Mouse (Mus musculus) gastrocnemius, postnatal 10 days (tissue): ENCODE results near the gene Notum. TPM values are rescaled to one million over a fixed set of nuclear protein-coding genes. Genes with fewer than 3 reads are reported as not detected.
A peak's percentile ranks its signal among the peaks of the same experiment; 100 is the strongest.

Source experiments
- DNase-seq: peaks from one replicate; pipeline ENCODE4 v3.0.0; 2021; ENCODE audit warnings: mixed read lengths
- microRNA-seq, 2 experiments: library from miRNA; unstranded; fragments of <30 nt; microRNA quantifications; one replicate each; pipeline ENCODE4 v1.2.0; 2021
- total RNA-seq, 2 experiments: library from RNA; stranded (reverse); gene quantifications; 2 replicates each; pipeline ENCODE4 v1.2.3; 2021

The Notum gene
- total RNA-seq, 2 experiments from 2014 or later, result 1.2 TPM; not detected in 1

DNA sequence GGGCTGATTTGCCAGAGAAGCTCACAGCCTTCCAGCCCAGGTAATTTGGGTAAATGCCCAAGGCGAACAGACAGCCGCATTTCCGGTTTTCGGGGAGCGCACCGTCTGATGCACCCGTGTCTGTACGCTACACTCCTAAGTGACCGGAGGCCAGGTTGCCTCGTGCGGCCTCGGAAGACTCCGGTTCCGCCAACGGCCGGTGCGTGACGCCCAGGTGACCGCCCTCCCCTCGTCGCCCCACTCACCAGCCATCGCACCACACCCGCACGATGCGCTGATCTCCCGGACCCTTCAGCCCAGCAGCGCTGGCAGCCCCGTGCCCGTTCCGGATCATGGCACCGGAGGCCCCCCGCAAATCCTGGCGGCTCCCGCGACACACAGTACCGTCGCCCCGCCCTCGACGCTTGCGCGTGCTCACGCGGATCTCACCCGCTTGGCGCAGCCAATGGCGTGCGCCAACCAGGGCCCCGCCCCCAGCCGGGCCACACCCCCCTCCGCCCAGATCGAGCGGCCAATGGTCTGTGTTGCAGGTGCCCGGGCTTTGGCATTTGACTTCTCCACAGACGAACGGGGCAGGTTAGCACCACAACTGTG is 43.4 kb downstream of the Notum start, which contains the start of gene Pcyt2:
Gene Pcyt2, minus strand, starts transcription at position 418 of the 594 bp plus-strand sequence.
- peak; percentile 92 for DNase-seq

GRCm38 (mm10) chr11:120616617-120617294 is 44.2 kb downstream of the Notum start:
- DNase-seq, result no peak

- no peak for DNase-seq
Observed at GRCm38 (mm10) chr11:120615606-120616203, 45.3 kb downstream of the Notum start.

GRCm38 (mm10) chr11:120615167-120615566 is 45.8 kb downstream of the Notum start:
- no peak for DNase-seq

DNA sequence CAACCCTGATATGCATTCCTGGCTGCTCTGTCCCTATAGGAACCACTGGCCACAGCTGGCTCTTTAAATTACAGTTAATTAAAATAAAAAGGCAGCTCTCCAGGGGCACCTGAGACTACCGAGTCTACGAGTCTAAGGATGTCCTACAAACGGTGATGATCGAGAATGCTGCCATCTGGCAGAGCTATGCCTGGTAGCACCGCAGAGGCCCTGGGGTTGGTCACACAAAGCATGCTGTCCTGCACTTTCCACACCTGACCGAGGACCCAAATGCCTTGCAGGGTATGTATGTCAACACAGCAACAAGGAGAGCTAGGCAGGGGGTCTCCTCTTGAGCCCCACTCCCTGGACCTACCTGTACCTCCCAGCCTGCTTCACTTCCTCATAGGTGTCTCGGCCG is 47.0 kb downstream of the Notum start:
- DNase-seq, result no peak

DNA sequence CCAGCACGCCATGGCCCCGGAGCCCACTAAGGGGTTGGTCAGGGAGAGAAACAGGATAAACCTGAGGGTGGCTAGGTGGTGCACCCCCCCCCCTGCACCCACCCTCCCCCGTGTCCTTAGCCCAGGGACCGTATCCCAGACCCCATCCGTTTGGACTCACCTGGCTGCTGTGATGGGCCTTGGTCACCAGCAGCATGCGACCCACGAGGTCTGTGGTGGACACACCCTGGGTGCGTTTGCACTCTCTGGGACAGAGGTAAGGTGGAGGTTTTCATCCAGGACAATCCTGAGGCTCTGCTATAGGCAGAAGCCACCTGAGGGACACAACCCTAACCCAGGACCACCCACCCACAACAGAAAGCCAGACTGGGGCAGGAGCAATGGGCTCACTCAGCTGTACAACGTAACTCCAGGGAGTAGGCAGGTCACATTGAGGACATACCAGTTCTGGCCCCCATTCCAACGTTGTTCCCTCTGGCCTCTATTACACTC is 47.4 kb downstream of the Notum start:
- no peak for DNase-seq

GRCm38 (mm10) chr11:120612763-120613162 is 48.2 kb downstream of the Notum start:
- DNase-seq, result peak; percentile 82

GRCm38 (mm10) chr11:120610477-120611046 is 50.4 kb downstream of the Notum start:
- no peak for DNase-seq

DNA sequence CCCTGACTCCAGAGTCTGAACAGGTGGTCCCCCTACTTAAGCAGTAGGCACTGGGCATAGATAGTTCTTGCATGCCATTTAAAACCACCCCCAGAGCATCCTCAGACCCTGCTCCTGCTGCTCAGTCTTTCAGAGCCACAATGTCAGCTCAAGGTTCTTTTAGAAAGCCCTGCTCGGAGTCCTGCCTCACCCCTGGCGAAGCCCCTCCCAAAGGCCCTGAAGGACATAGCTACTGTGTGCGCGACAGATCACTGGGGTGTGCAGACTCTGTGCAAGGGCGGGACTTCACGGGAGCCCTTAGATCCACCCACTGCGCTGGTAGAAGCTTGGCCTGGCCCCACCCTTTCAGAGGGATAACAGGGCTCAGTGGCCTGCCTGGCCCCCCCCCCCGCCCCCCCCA is 51.7 kb downstream of the Notum start:
- DNase-seq, result no peak

- DNase-seq, result no peak
Observed at GRCm38 (mm10) chr11:120608241-120609034, 52.5 kb downstream of the Notum start, which contains the start of gene Npb. TSS of gene Npb (plus strand) at chr11:120608477.

DNA sequence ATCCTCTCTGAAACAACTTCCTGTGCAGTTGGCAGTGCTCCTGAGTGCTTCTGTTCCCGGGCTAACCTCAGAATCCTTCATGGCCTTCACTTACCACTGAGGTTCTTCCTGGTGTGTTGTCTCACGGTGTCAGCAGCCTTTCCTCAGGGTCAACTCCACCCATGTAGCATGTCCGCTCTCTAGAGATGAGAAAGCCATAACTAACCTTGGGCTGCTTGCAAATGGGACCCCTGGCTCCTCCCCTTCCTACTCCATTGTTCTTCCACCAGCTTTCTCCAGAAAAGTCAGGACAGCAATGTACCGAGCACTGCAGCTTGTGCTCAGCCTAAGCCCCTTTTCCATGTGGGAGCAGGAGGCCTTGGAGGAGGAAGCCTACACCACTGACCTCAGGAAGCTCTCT is 54.2 kb downstream of the Notum start:
- DNase-seq, result no peak

DNA sequence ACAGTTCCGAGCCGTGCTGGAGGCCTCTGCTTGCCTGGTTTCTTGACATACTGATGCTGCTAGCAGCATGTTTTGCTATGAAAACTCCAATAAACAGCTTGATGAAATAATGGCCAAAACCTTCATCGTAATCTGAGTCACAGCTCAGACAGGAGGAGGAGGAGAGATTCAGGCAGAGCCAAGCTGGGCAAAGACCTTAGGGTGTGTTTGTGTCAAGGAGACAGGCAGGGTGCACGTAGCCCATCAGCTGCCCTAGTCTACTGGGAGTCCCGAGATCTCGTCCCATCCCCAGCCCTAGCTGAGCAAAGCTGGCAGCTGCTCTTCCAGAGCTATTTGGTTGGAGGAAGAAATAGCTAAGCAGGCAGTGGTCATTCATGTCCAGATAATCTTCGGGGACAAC is 55.3 kb downstream of the Notum start:
- no peak for DNase-seq

Small RNAs within 50 kb of the gene (microRNA-seq; reads per million reads assigned to microRNA genes)
- 0 to 0.25 reads per million in 2 experiments for gene Mir6936

Other genes with a start within 250 kb of the Notum start
- gene Nploc4, start 223.5 kb downstream of the Notum start, total RNA-seq, result 10 to 100 TPM; 60.6 to 66.6 TPM
- not detected for gene Tspan10, start 218.5 kb downstream of the Notum start, total RNA-seq
- gene Pde6g, start 207.7 kb downstream of the Notum start, total RNA-seq, result under 1 TPM; 0.23 to 0.41 TPM
- 10 to 100 TPM; 21.2 to 24.1 TPM for gene Oxld1, start 203.1 kb downstream of the Notum start, total RNA-seq
- gene Ccdc137, start 203.1 kb downstream of the Notum start, total RNA-seq, result 1 to 10 TPM; 5.5 to 6.8 TPM
- 10 to 100 TPM; 16.1 to 17.5 TPM for gene Arl16, start 193.6 kb downstream of the Notum start, total RNA-seq
- gene Mrpl12, start 176.6 kb downstream of the Notum start, total RNA-seq, result 100 to 1,000 TPM; 121 to 147 TPM
- gene Slc25a10, start 169.3 kb downstream of the Notum start, total RNA-seq, result 10 to 100 TPM in 1 of 2 experiments, 1 to 10 TPM in 1; 9.7 to 11.1 TPM
- under 1 TPM; 0.09 to 0.75 TPM for gene Gcgr, start 130.5 kb downstream of the Notum start, total RNA-seq
- 10 to 100 TPM; 51.3 to 52.7 TPM for gene Mcrip1, start 111.4 kb downstream of the Notum start, total RNA-seq
- gene Ppp1r27, start 110.0 kb downstream of the Notum start, total RNA-seq, result 100 to 1,000 TPM; 156 to 183 TPM
- 100 to 1,000 TPM; 349 to 414 TPM for gene P4hb, start 87.9 kb downstream of the Notum start, total RNA-seq
- gene Arhgdia, start 79.6 kb downstream of the Notum start, total RNA-seq, result 100 to 1,000 TPM; 163 to 197 TPM
- 10 to 100 TPM; 72.1 to 77.3 TPM for gene Alyref, start 62.8 kb downstream of the Notum start, total RNA-seq
- 10 to 100 TPM; 60.1 to 67.6 TPM for gene Anapc11, start 62.8 kb downstream of the Notum start, total RNA-seq
- not detected for gene Npb, start 52.7 kb downstream of the Notum start, total RNA-seq
- gene Pcyt2, start 43.2 kb downstream of the Notum start, total RNA-seq, result 10 to 100 TPM; 29.7 to 30.9 TPM
- 1 to 10 TPM; 6.5 to 9.2 TPM for gene Sirt7, start 35.9 kb downstream of the Notum start, total RNA-seq
- gene Mafg, start 27.6 kb downstream of the Notum start, total RNA-seq, result 10 to 100 TPM; 27.6 to 39.6 TPM
- gene Pycr1, start 17.4 kb downstream of the Notum start, total RNA-seq, result 10 to 100 TPM; 15.1 to 18.1 TPM
- 10 to 100 TPM; 89.2 to 92.0 TPM for gene Myadml2, start 13.0 kb downstream of the Notum start, total RNA-seq
- gene Aspscr1, start 11.8 kb upstream of the Notum start, total RNA-seq, result 10 to 100 TPM; 34.8 to 39.8 TPM
- 10 to 100 TPM; 34.9 to 35.6 TPM for gene Cenpx, start 52.6 kb upstream of the Notum start, total RNA-seq
- gene Lrrc45, start 52.8 kb upstream of the Notum start, total RNA-seq, result 10 to 100 TPM in 1 of 2 experiments, 1 to 10 TPM in 1; 7.7 to 10.1 TPM
- 1 to 10 TPM; 1.8 to 2.7 TPM for gene Rac3, start 60.3 kb upstream of the Notum start, total RNA-seq
- 1 to 10 TPM; 3.4 to 3.7 TPM for gene Dcxr, start 66.1 kb upstream of the Notum start, total RNA-seq
- 10 to 100 TPM in 1 of 2 experiments, 1 to 10 TPM in 1; 9.9 to 10.8 TPM for gene Cbr2, start 70.9 kb upstream of the Notum start, total RNA-seq
- 10 to 100 TPM; 13.3 to 15.9 TPM for gene Hmga1b, start 101.6 kb upstream of the Notum start, total RNA-seq
- 1 to 10 TPM; 6.3 to 7.7 TPM for gene Rfng, start 123.0 kb upstream of the Notum start, total RNA-seq
- gene Gps1, start 123.1 kb upstream of the Notum start, total RNA-seq, result 10 to 100 TPM; 57.3 to 61.5 TPM
- gene Dus1l, start 135.2 kb upstream of the Notum start, total RNA-seq, result 10 to 100 TPM; 29.9 to 34.0 TPM
- gene Fasn, start 163.4 kb upstream of the Notum start, total RNA-seq, result 10 to 100 TPM; 21.8 to 26.4 TPM